In genomic region chr6:143324636-143325035, GRCm38 (mm10) we compare ENCODE assay signal across 12 mouse cellular contexts.
DNase-seq lines count a peak whose midpoint lies in the region; ATAC-seq and TF ChIP-seq lines count a peak whose summit lies in the region.
"Had no signal": no experiment of that assay in that cellular context is flagged by ENCODE, and none has a peak within 500 bp of the region (broad histone marks: within the 10 kb centered on the region; RNA-seq: fewer than 3 reads in every experiment).

No protein-coding gene starts in this region.

- 3% methylated on average over 8 of the region's 8 CpGs for WGBS in embryonic facial prominence, embryonic 11.5 days
- 17% methylated on average over 8 of the region's 8 CpGs for WGBS in hindbrain, postnatal 0 days
- WGBS in neural tube, embryonic 11.5 days: 23% methylated on average over 8 of the region's 8 CpGs

- no peak overlapping the region for H3K9ac ChIP-seq in embryonic facial prominence, embryonic 11.5 days (replicated peaks; ENCODE audit: low read length)
- H3K9ac ChIP-seq in hindbrain, postnatal 0 days (replicated peaks; ENCODE audit: low read length): no peak overlapping the region
- H3K9ac ChIP-seq in neural tube, embryonic 11.5 days (ENCODE audit: low read length): no peak overlapping the region

- DNase-seq in cerebellum, postnatal 14 days: peak; percentile 22 to 33
- DNase-seq in cerebellum, adult 18-20 months: no peak
- DNase-seq in embryonic facial prominence, embryonic 11.5 days (ENCODE audit: low spot score): peak; percentile 61
- peak; percentile 48 for DNase-seq in hindbrain, postnatal 0 days (ENCODE audit: low spot score)
- DNase-seq in neural tube, embryonic 11.5 days (ENCODE audit: low spot score): peak; percentile 42
- DNase-seq in testis, postnatal 14 days (ENCODE audit: low spot score): no peak
- DNase-seq in ovary, postnatal 10 days (ENCODE audit: low spot score): no peak
- DNase-seq in left cerebral cortex, adult 8-10 months (ENCODE audit: low spot score in 2 of 2): no peak
- DNase-seq: cerebellum, postnatal 36 days; right cerebral cortex, adult 18-20 months had no signal

- no peaks in the 10 kb centered on the region for H3K4me1 ChIP-seq in embryonic facial prominence, embryonic 11.5 days (ENCODE audit: control insufficient read depth, insufficient read depth, low read length)
- no peaks in the 10 kb centered on the region for H3K4me1 ChIP-seq in hindbrain, postnatal 0 days (ENCODE audit: insufficient read depth, low read length)
- H3K4me1 ChIP-seq in neural tube, embryonic 11.5 days (ENCODE audit: control insufficient read depth, insufficient read depth, low read length): no peaks in the 10 kb centered on the region

- ATAC-seq in embryonic facial prominence, embryonic 11.5 days (replicated peaks; ENCODE audit: insufficient number of reproducible peaks, low FRiP score, low TSS enrichment, low read depth): peak; percentile 54; the same call in 1 of the 2 replicates
- ATAC-seq in hindbrain, postnatal 0 days: 0 out of 2 replicates have a peak, but pooled peaks have one; percentile 59
- no peak for ATAC-seq in neural tube, embryonic 11.5 days (ENCODE audit: insufficient read depth, low FRiP score, low TSS enrichment)
- ATAC-seq: intestine, postnatal 0 days; lung, postnatal 0 days had no signal

- H3K27ac ChIP-seq in embryonic facial prominence, embryonic 11.5 days (replicated peaks; ENCODE audit: low read depth, low read length): no peak overlapping the region
- H3K27ac ChIP-seq in hindbrain, postnatal 0 days: no peak overlapping the region
- H3K27ac ChIP-seq in neural tube, embryonic 11.5 days (ENCODE audit: low read depth, low read length): no peak overlapping the region

- H3K9me3 ChIP-seq in embryonic facial prominence, embryonic 11.5 days (replicated peaks; ENCODE audit: control insufficient read depth, low read length): no peaks in the 10 kb centered on the region
- H3K9me3 ChIP-seq in hindbrain, postnatal 0 days (ENCODE audit: low read length): no peaks in the 10 kb centered on the region
- H3K9me3 ChIP-seq in neural tube, embryonic 11.5 days (ENCODE audit: control insufficient read depth, low read length): no peaks in the 10 kb centered on the region

- H3K36me3 ChIP-seq in embryonic facial prominence, embryonic 11.5 days (replicated peaks; ENCODE audit: control insufficient read depth, insufficient read depth, low read depth, low read length): no peaks in the 10 kb centered on the region
- no peaks in the 10 kb centered on the region for H3K36me3 ChIP-seq in hindbrain, postnatal 0 days (ENCODE audit: insufficient read depth, low read length)
- H3K36me3 ChIP-seq in neural tube, embryonic 11.5 days (ENCODE audit: control insufficient read depth, insufficient read depth, low read length): no peaks in the 10 kb centered on the region

- H3K4me3 ChIP-seq in embryonic facial prominence, embryonic 11.5 days (ENCODE audit: low read depth, low read length): no peak overlapping the region
- H3K4me3 ChIP-seq in hindbrain, postnatal 0 days (ENCODE audit: low read length): no peak overlapping the region
- no peak overlapping the region for H3K4me3 ChIP-seq in neural tube, embryonic 11.5 days (ENCODE audit: low read depth, low read length)

- peak overlapping the region; percentile 13; the same call in 1 of the 2 replicates for H3K4me2 ChIP-seq in embryonic facial prominence, embryonic 11.5 days (ENCODE audit: low read depth, low read length)
- no peak overlapping the region for H3K4me2 ChIP-seq in hindbrain, postnatal 0 days (ENCODE audit: low read depth, low read length)
- H3K4me2 ChIP-seq in neural tube, embryonic 11.5 days (ENCODE audit: low read depth): no peak overlapping the region

- TF ChIP-seq CTCF in hindbrain, postnatal 0 days (IDR thresholded peaks at IDR 0.05; ENCODE audit: low read depth): no peak

- no peaks in the 10 kb centered on the region for H3K27me3 ChIP-seq in embryonic facial prominence, embryonic 11.5 days (ENCODE audit: control insufficient read depth, insufficient read depth, low read length)
- H3K27me3 ChIP-seq in hindbrain, postnatal 0 days (ENCODE audit: insufficient read depth, low read length): no peaks in the 10 kb centered on the region
- no peaks in the 10 kb centered on the region for H3K27me3 ChIP-seq in neural tube, embryonic 11.5 days (ENCODE audit: control insufficient read depth, insufficient read depth, low read length)

Comparison
In these comparisons a context has a peak if more than half of its experiments do, and no peak if none do; other contexts are left out.
1. DNase-seq: peak in cerebellum, postnatal 14 days (2 of 2), embryonic facial prominence, embryonic 11.5 days (single experiment), hindbrain, postnatal 0 days (single experiment) and neural tube, embryonic 11.5 days (single experiment); none in cerebellum, adult 18-20 months (0 of 2), testis, postnatal 14 days (single experiment), ovary, postnatal 10 days (single experiment) and left cerebral cortex, adult 8-10 months (0 of 2).